Mouse (Mus musculus) limb, embryonic 12.5 days (tissue): ENCODE measurements around the gene Gm20388. TPM values are rescaled to one million over a fixed set of nuclear protein-coding genes. Genes with fewer than 3 reads are reported as not detected.

Experiments used
- ATAC-seq: fragments of 200-750 bp; cut with Nextera tagmentation; 2 replicates; pipeline ENCODE4 v1.8.0; 2017; ENCODE audit warnings: low read depth, moderate TSS enrichment; ENCODE audit not compliant: insufficient number of reproducible peaks, insufficient read depth, low FRiP score, low TSS enrichment
- H3K27ac ChIP-seq: fragments of 300-500 bp; sonication (generic); 2 replicates; pipeline ENCODE4 v1.5.1; 2016; ENCODE audit warnings: mild to moderate bottlenecking, moderate library complexity
- H3K27me3 ChIP-seq: fragments of 300-500 bp; sonication (generic); 2 replicates; pipeline ENCODE4 v1.6.1; 2016; ENCODE audit warnings: mild to moderate bottlenecking, moderate library complexity
- H3K36me3 ChIP-seq: fragments of 300-500 bp; sonication (generic); 2 replicates; pipeline ENCODE4 v1.6.1; 2016; ENCODE audit warnings: mild to moderate bottlenecking, moderate library complexity
- H3K4me1 ChIP-seq: fragments of 300-500 bp; sonication (generic); replicated peaks from 2 replicates; pipeline ENCODE4 v1.6.1; 2016
- H3K4me2 ChIP-seq: fragments of 300-500 bp; sonication (generic); 2 replicates; pipeline ENCODE4 v1.6.1; 2016; ENCODE audit warnings: mild to moderate bottlenecking, moderate library complexity
- H3K4me3 ChIP-seq: fragments of 300-500 bp; sonication (generic); replicated peaks from 2 replicates; pipeline ENCODE4 v1.5.1; 2016; ENCODE audit warnings: mild to moderate bottlenecking
- H3K9ac ChIP-seq: fragments of 300-500 bp; sonication (generic); replicated peaks from 2 replicates; pipeline ENCODE4 v1.6.1; 2016; ENCODE audit warnings: mild to moderate bottlenecking, moderate library complexity
- H3K9me3 ChIP-seq: fragments of 300-500 bp; sonication (generic); 2 replicates; pipeline ENCODE4 v1.6.1; 2016; ENCODE audit warnings: mild to moderate bottlenecking, moderate library complexity
- WGBS: fragments of 180-500 bp; shearing (Covaris S2); methylation state at CpG from one replicate; pipeline ENCODE4 v1.1.7; 2016; 5-methylcytosine and 5-hydroxymethylcytosine counted together
- polyA plus RNA-seq: library from polyadenylated mRNA; unstranded; fragments of >200 nt; fragmentation: Nextera tagmentation; extraction: Ambion mirVana; gene quantifications from 2 replicates; pipeline ENCODE4 v1.2.1, GENCODE M21; 2016

Gm20388 gene
- polyA plus RNA-seq, 1 experiment from 2014 or later: not detected

DNA sequence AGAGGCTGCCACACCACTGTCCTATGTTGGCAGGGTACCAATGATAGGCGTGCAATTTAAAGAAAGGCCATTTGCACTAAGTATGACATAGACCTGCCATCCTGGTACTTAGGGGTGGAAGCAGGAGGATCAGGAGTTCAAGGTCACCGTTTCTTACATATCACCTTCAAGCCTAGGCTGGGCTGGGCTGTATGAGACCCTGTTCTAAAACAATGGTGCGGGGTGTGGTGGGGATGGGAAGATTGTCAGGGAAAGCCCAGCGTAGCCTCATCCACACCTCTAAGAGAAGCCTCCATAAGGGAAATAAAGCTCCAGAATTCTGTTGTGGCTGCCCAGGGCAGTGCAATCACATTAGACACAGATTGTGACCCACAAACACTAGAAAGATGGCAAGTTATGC, 4324.9 kb downstream of the Gm20388 start:
- Histone ChIP-seq H3K27ac (no peak overlapping the region), H3K4me3 (no peak overlapping the region), H3K9me3 (no peaks in the 10 kb centered on the region), H3K4me2 (no peak overlapping the region), H3K4me1 (peaks cover 38% of the 10 kb centered on the region), H3K9ac (no peak overlapping the region), H3K27me3 (no peaks in the 10 kb centered on the region), H3K36me3 (peaks cover 1% of the 10 kb centered on the region; the same call in 1 of the 2 replicates)
- ATAC-seq: no peak
- 91% methylated on average over 4 of the region's 4 CpGs for WGBS

DNA sequence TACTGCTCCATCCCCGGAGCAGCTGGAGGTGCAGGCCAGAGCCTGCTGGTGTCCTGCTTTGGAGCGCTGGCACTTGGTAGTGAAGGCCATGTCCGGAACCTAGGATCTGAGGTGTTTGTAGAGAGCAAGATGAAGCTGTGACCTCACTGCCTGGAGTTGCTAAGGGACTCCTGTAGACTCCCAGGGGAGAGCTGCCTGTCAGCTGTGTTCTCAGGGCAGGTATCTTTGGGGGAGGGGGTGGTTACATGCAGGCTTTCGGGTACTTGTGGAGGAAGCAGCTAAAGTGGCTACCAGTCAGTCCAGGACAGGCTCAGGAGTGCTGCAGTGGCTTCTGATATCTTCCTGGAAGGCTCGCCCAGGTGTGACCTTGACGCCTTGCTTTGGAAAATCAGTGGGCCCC, 4328.7 kb downstream of the Gm20388 start:
- no peaks in the 10 kb centered on the region for H3K27me3 ChIP-seq
- ATAC-seq: no peak
- H3K9ac ChIP-seq: no peak overlapping the region
- peaks cover 19% of the 10 kb centered on the region for H3K36me3 ChIP-seq
- WGBS: 71% methylated on average over 6 of the region's 6 CpGs
- H3K9me3 ChIP-seq: peaks cover 13% of the 10 kb centered on the region
- H3K4me1 ChIP-seq: peaks cover 19% of the 10 kb centered on the region
- no peak overlapping the region for H3K4me2 ChIP-seq
- H3K4me3 ChIP-seq: no peak overlapping the region
- no peak overlapping the region for H3K27ac ChIP-seq

DNA sequence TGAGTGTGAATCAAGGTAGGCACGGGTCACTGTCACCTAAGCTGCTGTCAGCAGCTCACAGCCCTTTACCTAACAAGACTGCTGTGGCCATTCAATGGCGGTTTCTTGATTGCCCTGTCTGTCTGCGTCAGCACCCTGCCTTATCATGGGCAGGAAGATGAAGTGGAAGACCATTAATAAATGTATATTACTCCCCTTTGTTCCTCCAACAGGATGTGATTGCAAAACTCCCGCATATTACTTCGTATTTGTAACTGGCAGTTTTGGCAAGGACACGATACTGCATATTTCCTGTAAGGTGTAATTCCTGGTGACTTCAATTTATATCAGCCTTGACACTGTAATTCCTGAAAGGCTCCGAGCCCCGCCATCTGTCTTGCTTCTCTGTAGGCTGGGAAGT, 4330.3 kb downstream of the Gm20388 start:
- no peak overlapping the region for H3K4me2 ChIP-seq

DNA sequence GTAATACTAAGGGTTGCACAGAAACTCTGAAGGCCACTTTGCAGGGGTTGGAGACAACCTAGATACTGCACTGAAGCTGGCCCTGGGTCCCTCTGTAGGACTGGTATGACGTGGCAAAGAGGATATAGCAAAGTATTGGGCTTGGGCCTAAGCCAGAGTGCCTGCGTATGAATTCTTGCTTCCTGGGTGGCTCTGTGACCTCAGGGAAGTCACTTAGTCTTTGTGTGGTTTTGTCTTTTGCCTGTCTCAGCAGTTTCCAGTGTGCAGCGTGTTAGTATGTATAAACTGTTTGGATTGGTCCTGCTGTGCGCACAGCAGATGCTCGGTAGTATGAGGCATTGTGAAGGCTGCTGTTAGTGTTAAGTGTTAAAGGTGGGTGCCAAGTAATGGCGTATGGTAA, 4331.6 kb downstream of the Gm20388 start:
- Histone ChIP-seq H3K4me2 (no peak overlapping the region), H3K36me3 (peaks cover 40% of the 10 kb centered on the region), H3K9ac (no peak overlapping the region), H3K27ac (no peak overlapping the region), H3K4me3 (no peak overlapping the region), H3K9me3 (peaks cover 13% of the 10 kb centered on the region), H3K27me3 (no peaks in the 10 kb centered on the region), H3K4me1 (peaks cover 17% of the 10 kb centered on the region)
- no peak for ATAC-seq
- 93% methylated on average over 6 of the region's 6 CpGs for WGBS

More for the DNA sequence above, 4330.3 kb downstream of the Gm20388 start:
- Histone ChIP-seq H3K36me3 (peaks cover 33% of the 10 kb centered on the region), H3K9ac (no peak overlapping the region), H3K4me3 (no peak overlapping the region), H3K27ac (no peak overlapping the region), H3K27me3 (no peaks in the 10 kb centered on the region), H3K4me1 (peaks cover 17% of the 10 kb centered on the region), H3K9me3 (peaks cover 13% of the 10 kb centered on the region)
- ATAC-seq: no peak
- 58% methylated on average over 8 of the region's 8 CpGs for WGBS

DNA sequence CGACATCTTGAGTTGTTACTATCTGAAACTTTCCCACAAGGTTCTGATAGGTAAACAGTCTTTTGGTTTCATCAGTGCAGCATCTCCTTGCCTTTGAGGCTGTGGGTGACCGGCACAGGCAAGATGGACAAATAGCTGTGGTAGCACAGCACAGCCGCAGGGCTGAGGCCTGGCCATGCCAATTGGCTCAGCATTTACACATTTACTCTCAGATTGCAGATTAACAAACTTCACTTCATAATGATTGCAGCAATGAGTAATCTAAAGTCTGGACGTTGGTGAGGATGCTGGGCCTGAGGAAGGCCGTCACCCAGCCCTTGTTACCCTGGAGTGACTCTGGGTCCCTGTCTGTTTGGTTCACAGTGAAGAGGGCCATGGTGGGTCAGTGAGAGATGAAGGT, 4332.3 kb downstream of the Gm20388 start:
- WGBS: 97% methylated on average over 5 of the region's 5 CpGs
- H3K4me3 ChIP-seq: no peak overlapping the region
- H3K27me3 ChIP-seq: no peaks in the 10 kb centered on the region
- H3K9ac ChIP-seq: no peak overlapping the region
- H3K9me3 ChIP-seq: peaks cover 13% of the 10 kb centered on the region
- no peak overlapping the region for H3K27ac ChIP-seq
- H3K36me3 ChIP-seq: peaks cover 40% of the 10 kb centered on the region
- H3K4me2 ChIP-seq: no peak overlapping the region
- peaks cover 17% of the 10 kb centered on the region for H3K4me1 ChIP-seq
- ATAC-seq: no peak

DNA sequence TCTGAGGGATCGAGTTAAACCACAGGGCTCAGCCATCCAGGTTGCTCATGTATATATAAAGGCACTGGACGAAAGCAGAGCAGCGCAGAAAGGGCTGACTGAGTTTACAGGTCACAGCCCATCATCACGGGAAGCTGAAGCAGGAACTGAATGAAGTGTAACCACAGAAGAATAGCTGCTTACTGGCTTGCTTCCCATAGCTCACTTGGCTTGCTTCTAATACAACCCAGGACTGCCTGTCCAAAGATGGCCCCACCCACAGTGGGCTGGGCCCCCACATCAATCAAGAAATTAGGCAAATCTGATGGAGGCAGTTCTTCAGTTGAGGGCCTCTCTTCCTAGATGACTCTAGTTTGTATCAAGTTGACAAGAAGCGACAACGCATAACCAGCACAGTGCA, 4336.9 kb downstream of the Gm20388 start:
- Histone ChIP-seq H3K9me3 (peaks cover 13% of the 10 kb centered on the region), H3K9ac (no peak overlapping the region), H3K4me1 (peaks cover 14% of the 10 kb centered on the region), H3K4me3 (no peak overlapping the region), H3K27me3 (no peaks in the 10 kb centered on the region), H3K4me2 (no peak overlapping the region), H3K27ac (no peak overlapping the region), H3K36me3 (peaks cover 35% of the 10 kb centered on the region)
- ATAC-seq: no peak
- whole genome bisulfite sequencing: 90% methylated on average over 6 of the region's 6 CpGs

DNA sequence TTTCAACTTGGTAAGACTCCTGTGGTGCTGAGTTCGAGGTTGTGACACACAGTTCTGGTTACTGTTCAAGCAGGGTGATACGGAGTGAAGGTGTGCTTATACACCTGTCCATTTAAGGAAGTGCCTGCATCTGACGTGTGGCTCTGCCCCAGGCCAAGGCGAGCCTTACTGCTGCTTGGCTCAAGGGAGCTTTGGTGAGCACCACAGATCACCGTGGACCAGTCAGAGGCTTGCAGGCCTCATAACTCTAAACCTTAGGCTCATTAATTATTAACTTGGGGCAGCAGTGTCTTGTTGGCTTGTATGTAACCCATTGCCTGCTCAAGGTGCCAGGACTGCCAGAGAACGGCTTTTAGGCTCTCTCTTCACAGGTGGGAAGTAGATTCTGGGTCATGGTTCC, 4338.0 kb downstream of the Gm20388 start:
- peaks cover 27% of the 10 kb centered on the region for H3K36me3 ChIP-seq
- H3K9me3 ChIP-seq: peaks cover 6% of the 10 kb centered on the region
- peaks cover 21% of the 10 kb centered on the region for H3K4me1 ChIP-seq
- no peak overlapping the region for H3K9ac ChIP-seq
- no peak overlapping the region for H3K27ac ChIP-seq
- no peaks in the 10 kb centered on the region for H3K27me3 ChIP-seq
- no peak for ATAC-seq
- no peak overlapping the region for H3K4me2 ChIP-seq
- 91% methylated on average over 6 of the region's 6 CpGs for WGBS
- H3K4me3 ChIP-seq: no peak overlapping the region

DNA sequence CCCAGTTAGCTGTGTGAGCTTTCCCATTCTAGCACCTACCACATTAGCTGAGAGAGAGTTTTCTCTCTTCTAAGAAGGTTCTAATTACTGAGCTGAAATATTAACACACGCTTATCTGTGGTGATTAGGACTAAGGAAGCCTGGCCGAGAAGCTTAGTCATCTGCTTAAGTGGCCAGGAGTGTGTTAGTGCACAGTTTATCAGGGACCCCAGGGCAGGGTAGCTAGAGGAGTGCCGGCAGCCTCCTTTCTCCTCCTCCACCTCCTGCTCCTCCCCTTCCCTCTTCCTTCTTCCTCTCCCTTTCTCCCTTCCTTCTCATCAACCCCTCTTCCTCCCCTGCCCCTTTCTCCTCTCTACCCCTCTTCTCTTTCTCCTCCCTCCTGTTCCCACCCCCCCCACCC, 4339.6 kb downstream of the Gm20388 start:
- H3K27ac ChIP-seq: no peak overlapping the region
- no peak for ATAC-seq
- H3K4me1 ChIP-seq: peaks cover 24% of the 10 kb centered on the region
- WGBS: 13% methylated on average over 3 of the region's 3 CpGs
- no peak overlapping the region for H3K4me2 ChIP-seq
- H3K27me3 ChIP-seq: no peaks in the 10 kb centered on the region
- H3K9me3 ChIP-seq: no peaks in the 10 kb centered on the region
- peaks cover 12% of the 10 kb centered on the region for H3K36me3 ChIP-seq
- H3K4me3 ChIP-seq: no peak overlapping the region
- H3K9ac ChIP-seq: no peak overlapping the region

DNA sequence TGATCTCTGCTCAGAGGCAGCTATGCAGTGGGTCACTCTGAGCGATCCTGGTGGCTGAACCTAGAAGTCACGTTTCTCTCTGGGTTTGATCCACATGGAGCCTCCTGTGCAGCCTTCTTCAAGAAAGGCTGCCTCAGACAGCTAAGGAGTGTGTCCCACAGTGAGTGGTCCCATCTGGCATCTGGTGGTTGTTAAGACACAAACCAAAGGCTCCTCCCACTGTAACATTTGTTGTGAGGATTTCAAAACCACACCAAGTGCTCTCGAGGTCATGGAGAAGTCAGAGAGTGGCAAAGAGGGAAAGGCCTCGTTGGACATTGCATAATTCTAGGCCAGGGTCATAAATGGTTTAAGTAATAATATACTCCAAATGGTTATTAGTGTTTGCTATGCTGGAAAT, 4340.1 kb downstream of the Gm20388 start:
- no peak overlapping the region for H3K4me3 ChIP-seq
- H3K36me3 ChIP-seq: peaks cover 9% of the 10 kb centered on the region; the same call in 1 of the 2 replicates
- WGBS: 9% methylated on average over 4 of the region's 4 CpGs
- H3K4me1 ChIP-seq: peaks cover 24% of the 10 kb centered on the region
- H3K9ac ChIP-seq: no peak overlapping the region; the same call in 1 of the 2 replicates
- H3K9me3 ChIP-seq: no peaks in the 10 kb centered on the region
- no peaks in the 10 kb centered on the region for H3K27me3 ChIP-seq
- H3K27ac ChIP-seq: 0 out of 2 replicates have a peak overlapping the region, but pooled peaks have one; percentile 14
- no peak for ATAC-seq
- no peak overlapping the region for H3K4me2 ChIP-seq

DNA sequence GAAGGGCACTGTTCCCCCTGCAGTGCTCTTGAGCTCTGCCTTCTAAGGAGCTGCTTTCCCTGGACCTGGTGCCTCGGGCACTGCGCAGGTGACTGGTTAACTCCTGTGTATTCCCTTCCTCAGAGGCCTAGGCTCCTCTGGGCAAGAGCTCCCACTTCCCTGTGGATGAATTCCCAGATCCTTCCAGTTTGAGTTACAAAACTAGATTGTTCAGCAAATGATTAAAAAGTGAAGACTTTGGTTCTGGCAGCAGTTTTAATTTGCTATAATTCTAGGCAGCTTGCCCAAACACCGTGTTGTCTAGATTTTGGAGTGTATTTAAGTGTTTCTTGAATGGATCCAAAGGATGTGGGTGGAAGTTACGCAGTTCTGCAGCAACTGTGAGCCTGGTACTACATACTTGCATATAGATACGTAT, 4341.9 kb downstream of the Gm20388 start:
- H3K36me3 ChIP-seq: no peaks in the 10 kb centered on the region
- no peaks in the 10 kb centered on the region for H3K9me3 ChIP-seq
- no peak for ATAC-seq
- no peak overlapping the region for H3K4me3 ChIP-seq
- WGBS: 89% methylated on average over 5 of the region's 5 CpGs
- peaks cover 39% of the 10 kb centered on the region for H3K4me1 ChIP-seq
- no peak overlapping the region for H3K27ac ChIP-seq
- H3K27me3 ChIP-seq: no peaks in the 10 kb centered on the region
- no peak overlapping the region for H3K4me2 ChIP-seq
- no peak overlapping the region for H3K9ac ChIP-seq

DNA sequence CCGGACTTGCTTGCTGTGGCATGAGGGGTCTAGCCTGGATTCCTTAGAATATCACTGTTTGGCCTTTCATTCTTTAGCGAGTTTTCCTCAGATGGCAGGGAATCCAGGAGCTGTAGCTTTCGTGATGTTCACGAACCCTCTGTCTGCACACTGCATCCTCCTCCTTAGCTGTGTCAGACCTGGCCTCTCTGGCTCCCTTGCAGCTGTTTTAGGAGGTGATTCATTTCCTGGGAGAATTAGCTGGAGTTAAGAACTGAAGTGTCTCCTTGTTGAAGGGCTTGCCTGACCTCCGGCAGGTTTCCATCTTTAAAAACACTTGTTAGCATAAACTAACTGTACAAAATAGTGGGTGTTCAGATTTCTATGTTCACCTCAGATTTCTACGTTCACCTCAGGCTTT, 4343.3 kb downstream of the Gm20388 start:
- 78% methylated on average over 6 of the region's 6 CpGs for WGBS
- no peak overlapping the region for H3K9ac ChIP-seq
- ATAC-seq: no peak

DNA sequence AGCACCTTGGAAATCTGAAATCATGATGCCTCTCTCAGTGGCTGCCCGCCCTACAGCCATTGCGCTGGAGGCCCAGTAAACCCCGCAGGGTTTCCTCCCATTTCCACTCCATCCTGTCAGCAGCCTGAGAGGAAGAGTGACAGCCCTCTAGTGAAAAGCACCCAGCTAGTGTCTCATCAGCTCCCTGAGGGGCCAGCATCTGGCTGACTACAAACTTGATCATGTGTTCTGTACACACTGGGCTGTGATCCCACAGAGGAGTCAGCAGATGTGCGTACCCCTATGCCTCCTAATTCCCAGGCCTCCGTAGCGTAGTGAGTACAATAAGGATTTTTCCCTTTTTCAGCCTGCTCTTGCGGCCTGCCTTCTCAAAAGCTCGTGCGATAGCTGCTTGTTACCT, 4346.2 kb downstream of the Gm20388 start:
- no peak for ATAC-seq
- H3K27ac ChIP-seq: no peak overlapping the region
- WGBS: 79% methylated on average over 9 of the region's 9 CpGs
- H3K9me3 ChIP-seq: no peaks in the 10 kb centered on the region
- H3K27me3 ChIP-seq: no peaks in the 10 kb centered on the region
- no peaks in the 10 kb centered on the region for H3K36me3 ChIP-seq
- H3K9ac ChIP-seq: no peak overlapping the region
- H3K4me3 ChIP-seq: no peak overlapping the region
- peaks cover 33% of the 10 kb centered on the region for H3K4me1 ChIP-seq
- no peak overlapping the region for H3K4me2 ChIP-seq

More for the DNA sequence above, 4343.3 kb downstream of the Gm20388 start:
- H3K4me2 ChIP-seq: no peak overlapping the region
- H3K36me3 ChIP-seq: no peaks in the 10 kb centered on the region
- H3K9me3 ChIP-seq: no peaks in the 10 kb centered on the region
- peak overlapping the region; percentile 35; the same call in 1 of the 2 replicates for H3K27ac ChIP-seq
- no peak overlapping the region for H3K4me3 ChIP-seq
- no peaks in the 10 kb centered on the region for H3K27me3 ChIP-seq
- peaks cover 43% of the 10 kb centered on the region for H3K4me1 ChIP-seq
